Mouse (Mus musculus) kidney, adult 2 months (tissue): ENCODE results near the gene Dus2.

ENCODE experiments used
- CTCF ChIP-seq: fragments of 200-500 bp; conservative IDR thresholded peaks from 2 replicates; pipeline ENCODE4 v1.5.1; 2011; ENCODE audit warnings: low read depth, mild to moderate bottlenecking, control low read depth, low read length, moderate library complexity, mixed read lengths; ENCODE audit not compliant: insufficient read depth, insufficient read length
- POLR2A ChIP-seq: fragments of 200-500 bp; IDR thresholded peaks from one replicate; pipeline ENCODE4 v1.6.1; 2011; ENCODE audit warnings: low read depth, low read length, control low read depth

DNA sequence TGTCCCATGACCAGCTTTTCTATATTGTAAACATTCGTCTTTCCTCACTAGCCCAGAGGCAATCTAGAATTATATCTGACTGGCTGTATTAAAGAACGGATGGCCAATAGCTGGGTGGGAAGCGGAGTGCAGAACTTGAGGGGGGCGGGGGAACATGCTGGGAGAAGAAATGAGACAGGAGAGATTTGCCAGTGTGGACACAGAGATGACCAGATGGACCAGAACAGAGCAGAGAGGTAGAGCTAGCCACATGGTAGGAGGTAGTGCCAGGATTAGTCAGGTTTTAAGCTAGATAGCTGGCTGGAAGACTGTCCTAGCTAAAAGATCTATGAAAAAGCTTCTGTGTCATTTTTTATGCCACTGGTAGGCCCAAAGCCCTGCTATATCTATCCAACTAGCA lies 10.8 kb downstream of the Dus2 start:
- no peak for TF ChIP-seq POLR2A
- TF ChIP-seq CTCF = no peak
